Mouse (Mus musculus) stomach, postnatal 0 days (tissue): ENCODE measurements at regions not wholly inside any gene's neighbourhood (a gene's known extent, or its start where the extent isn't known, plus 50 kb on each side); places are given as distances from the start of the nearest gene placed in this dataset.

Experiments used
- ATAC-seq: fragments of 200-750 bp; cut with Nextera tagmentation; 2 replicates; pipeline ENCODE4 v1.8.0; 2017; ENCODE audit not compliant: low FRiP score, low TSS enrichment
- DNase-seq: peaks from one replicate; pipeline ENCODE4 v3.0.0-alpha.2; 2016; ENCODE audit warnings: low spot score
- H3K27ac ChIP-seq: fragments of 300-500 bp; sonication (generic); replicated peaks from 2 replicates; pipeline ENCODE4 v1.5.1; 2014; ENCODE audit warnings: mild to moderate bottlenecking, control low read depth
- H3K27me3 ChIP-seq: fragments of 300-500 bp; sonication (generic); 2 replicates; pipeline ENCODE4 v1.6.1; 2014; ENCODE audit warnings: low read length; ENCODE audit not compliant: control insufficient read depth, insufficient read depth
- H3K36me3 ChIP-seq: fragments of 300-500 bp; sonication (generic); 2 replicates; pipeline ENCODE4 v1.6.1; 2014; ENCODE audit warnings: low read length, mixed read lengths; ENCODE audit not compliant: control insufficient read depth, insufficient read depth
- H3K4me1 ChIP-seq: fragments of 300-500 bp; sonication (generic); replicated peaks from 2 replicates; pipeline ENCODE4 v1.6.1; 2014; ENCODE audit warnings: antibody characterized with exemption; ENCODE audit not compliant: control insufficient read depth, insufficient read depth
- H3K4me2 ChIP-seq: fragments of 300-500 bp; sonication (generic); replicated peaks from 2 replicates; pipeline ENCODE4 v1.6.1; 2014; ENCODE audit warnings: low read depth, mild to moderate bottlenecking, control low read depth, moderate library complexity
- H3K4me3 ChIP-seq: fragments of 300-500 bp; sonication (generic); 2 replicates; pipeline ENCODE4 v1.5.1; 2014; ENCODE audit warnings: low read depth, low read length, control low read depth
- H3K9ac ChIP-seq: fragments of 300-500 bp; sonication (generic); 2 replicates; pipeline ENCODE4 v1.6.1; 2014; ENCODE audit warnings: mild to moderate bottlenecking, low read length, control low read depth, mixed read lengths
- H3K9me3 ChIP-seq: fragments of 300-500 bp; sonication (generic); 2 replicates; pipeline ENCODE4 v1.6.1; 2016; ENCODE audit warnings: low read length; ENCODE audit not compliant: control insufficient read depth
- CTCF ChIP-seq: IDR thresholded peaks from 2 replicates; pipeline ENCODE4 v1.5.1; 2016; ENCODE audit warnings: antibody characterized with exemption, low read depth, mild to moderate bottlenecking, moderate library complexity
- EP300 ChIP-seq: optimal IDR thresholded peaks from 2 replicates; pipeline ENCODE3; 2016; ENCODE audit warnings: antibody characterized with exemption
- whole genome bisulfite sequencing: fragments of 180-500 bp; shearing (Covaris S2); extraction: QIAGEN DNeasy Blood & Tissue Kit; methylation state at CpG from one replicate; pipeline ENCODE4 v1.1.7; 2014; 5-methylcytosine and 5-hydroxymethylcytosine counted together

DNA sequence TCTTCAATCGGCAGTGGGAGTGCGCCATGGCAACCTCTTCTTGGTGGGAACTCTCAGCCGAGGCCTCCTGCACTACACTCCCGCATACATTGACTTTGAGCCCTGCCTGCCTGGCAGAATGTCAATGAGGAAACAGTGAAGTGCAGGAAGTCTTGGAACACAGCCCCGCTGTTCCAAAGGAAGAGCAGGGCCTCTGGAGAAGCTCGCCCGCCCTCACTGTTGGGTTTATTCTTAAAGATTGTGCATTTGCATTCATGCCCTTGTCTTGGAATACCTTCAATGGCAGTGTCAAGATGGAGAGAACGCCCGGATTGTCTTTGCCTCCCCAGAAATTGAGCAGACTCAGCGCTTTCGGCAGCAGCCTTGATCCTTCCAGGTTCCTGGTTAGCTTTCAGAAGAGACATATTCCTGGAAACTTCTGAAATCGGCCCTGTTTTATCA lies 499.1 kb downstream of the Sox2 start:
- H3K4me1 ChIP-seq: peaks cover 3% of the 10 kb centered on the region; the same call in 1 of the 2 replicates
- no peaks in the 10 kb centered on the region for H3K36me3 ChIP-seq
- H3K4me2 ChIP-seq: peak overlapping the region; percentile 6
- no peaks in the 10 kb centered on the region for H3K9me3 ChIP-seq
- TF ChIP-seq CTCF (no peak), EP300 (no peak)
- DNase-seq: peak; percentile 69
- no peak overlapping the region for H3K9ac ChIP-seq
- peak overlapping the region; percentile 46 for H3K27ac ChIP-seq
- no peak overlapping the region for H3K4me3 ChIP-seq
- ATAC-seq: peak; percentile 76
- 27% methylated on average over 12 of the region's 12 CpGs for WGBS
- H3K27me3 ChIP-seq: no peaks in the 10 kb centered on the region

GRCm38 (mm10) chr3:35152191-35152590 lies 502.0 kb downstream of the Sox2 start:
- no peaks in the 10 kb centered on the region for H3K36me3 ChIP-seq
- H3K4me3 ChIP-seq: no peak overlapping the region
- no peaks in the 10 kb centered on the region for H3K9me3 ChIP-seq
- DNase-seq (no peak), ATAC-seq (no peak)
- no peak overlapping the region for H3K4me2 ChIP-seq
- WGBS: 67% methylated on average over 7 of the region's 7 CpGs
- peaks cover 3% of the 10 kb centered on the region; the same call in 1 of the 2 replicates for H3K4me1 ChIP-seq
- TF ChIP-seq CTCF: no peak
- no peak for TF ChIP-seq EP300
- no peaks in the 10 kb centered on the region for H3K27me3 ChIP-seq
- H3K27ac ChIP-seq: no peak overlapping the region
- H3K9ac ChIP-seq: no peak overlapping the region

GRCm38 (mm10) chr3:35154266-35154665 lies 504.1 kb downstream of the Sox2 start:
- no peak overlapping the region for H3K4me2 ChIP-seq
- H3K4me1 ChIP-seq: peaks cover 2% of the 10 kb centered on the region; the same call in 1 of the 2 replicates
- ATAC-seq: no peak
- H3K4me3 ChIP-seq: no peak overlapping the region
- TF ChIP-seq EP300: no peak
- no peak for TF ChIP-seq CTCF
- H3K27ac ChIP-seq: no peak overlapping the region
- no peaks in the 10 kb centered on the region for H3K36me3 ChIP-seq
- DNase-seq: no peak
- H3K27me3 ChIP-seq: no peaks in the 10 kb centered on the region
- H3K9me3 ChIP-seq: no peaks in the 10 kb centered on the region
- WGBS: 50% methylated on average over 6 of the region's 6 CpGs
- no peak overlapping the region for H3K9ac ChIP-seq

GRCm38 (mm10) chr3:35168676-35169075 lies 518.5 kb downstream of the Sox2 start:
- no peak for TF ChIP-seq EP300
- no peak for TF ChIP-seq CTCF
- Histone ChIP-seq H3K9me3 (no peaks in the 10 kb centered on the region), H3K27ac (no peak overlapping the region), H3K4me3 (no peak overlapping the region), H3K4me2 (no peak overlapping the region), H3K27me3 (no peaks in the 10 kb centered on the region), H3K36me3 (no peaks in the 10 kb centered on the region), H3K9ac (no peak overlapping the region), H3K4me1 (no peaks in the 10 kb centered on the region)
- 87% methylated on average over 1 of the region's 1 CpGs for WGBS
- DNase-seq (no peak), ATAC-seq (no peak)

DNA sequence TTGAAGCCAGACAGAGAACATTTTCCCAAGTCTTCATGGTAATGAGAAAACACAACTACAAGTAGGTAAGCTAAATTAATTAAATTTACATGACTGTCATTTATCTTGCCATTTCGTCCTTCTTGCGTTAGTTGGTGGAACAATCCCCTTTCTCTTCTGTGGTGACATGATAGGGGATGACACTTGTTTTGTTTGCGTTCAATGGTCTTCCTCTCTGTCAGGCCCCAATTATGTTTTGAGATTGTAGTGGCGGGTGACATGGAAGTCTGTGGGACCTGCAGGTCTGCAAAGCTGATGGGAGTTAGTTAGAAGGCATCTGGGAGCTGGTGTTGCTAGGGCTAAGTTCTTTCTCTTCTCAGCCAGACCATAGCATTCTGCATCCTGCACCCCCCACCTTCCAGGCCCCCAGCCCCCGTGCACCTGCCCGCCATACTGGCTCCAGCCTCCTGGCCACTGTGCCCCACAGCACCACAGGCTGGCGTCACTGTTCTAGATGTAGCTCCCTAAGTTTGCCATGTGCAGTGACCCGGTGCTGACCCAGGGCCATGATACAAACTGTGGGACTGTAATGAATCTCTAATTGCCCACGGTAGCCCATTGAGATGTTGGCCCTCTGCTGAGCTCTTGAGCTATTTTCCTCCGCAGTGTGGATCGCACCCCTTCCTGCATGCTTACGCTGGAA lies 528.7 kb downstream of the Sox2 start:
- TF ChIP-seq CTCF (no peak), EP300 (no peak)
- H3K36me3 ChIP-seq: no peaks in the 10 kb centered on the region
- no peaks in the 10 kb centered on the region for H3K4me1 ChIP-seq
- no peak overlapping the region for H3K9ac ChIP-seq
- no peaks in the 10 kb centered on the region for H3K9me3 ChIP-seq
- no peak overlapping the region for H3K4me3 ChIP-seq
- WGBS: 91% methylated on average over 11 of the region's 12 CpGs
- H3K27ac ChIP-seq: no peak overlapping the region
- H3K27me3 ChIP-seq: no peaks in the 10 kb centered on the region
- no peak for DNase-seq
- no peak for ATAC-seq
- H3K4me2 ChIP-seq: no peak overlapping the region

DNA sequence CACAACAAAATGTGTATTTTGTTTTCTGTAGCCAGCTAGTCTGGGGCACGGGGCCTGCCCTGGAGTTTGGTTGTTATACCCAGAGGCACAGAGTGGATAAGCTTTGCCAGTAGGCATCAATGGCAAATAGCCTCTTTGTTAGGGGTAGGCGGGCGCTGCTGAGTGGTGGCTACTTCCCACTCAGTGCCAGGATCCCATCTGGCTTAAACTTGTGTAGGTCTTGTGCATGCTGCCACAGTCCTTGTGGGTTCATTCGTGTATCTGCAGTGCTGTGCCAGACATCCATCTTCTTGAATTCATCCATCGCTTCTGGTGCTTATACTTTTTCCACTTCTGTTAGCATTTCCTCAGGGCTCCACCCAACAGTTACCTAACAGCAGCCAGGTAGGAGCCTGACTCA lies 545.4 kb upstream of the Atp11b start:
- H3K4me3 ChIP-seq: no peak overlapping the region
- no peak for TF ChIP-seq EP300
- TF ChIP-seq CTCF: no peak
- H3K4me1 ChIP-seq: no peaks in the 10 kb centered on the region
- H3K27me3 ChIP-seq: no peaks in the 10 kb centered on the region
- H3K27ac ChIP-seq: no peak overlapping the region
- no peaks in the 10 kb centered on the region for H3K36me3 ChIP-seq
- H3K4me2 ChIP-seq: no peak overlapping the region
- ATAC-seq: no peak
- WGBS: 78% methylated on average over 5 of the region's 5 CpGs
- H3K9me3 ChIP-seq: no peaks in the 10 kb centered on the region
- no peak for DNase-seq
- no peak overlapping the region for H3K9ac ChIP-seq
